Mouse (Mus musculus) 416B (cell line): ENCODE measurements at regions not wholly inside any gene's neighbourhood (a gene's known extent, or its start where the extent isn't known, plus 50 kb on each side); places are given as distances from the start of the nearest gene placed in this dataset.
A peak's percentile ranks its signal among the peaks of the same experiment; 100 is the strongest.

ENCODE experiments used
- DNase-seq: peaks from one replicate; pipeline ENCODE4 v3.0.0; 2011; ENCODE audit warnings: low read depth

DNA sequence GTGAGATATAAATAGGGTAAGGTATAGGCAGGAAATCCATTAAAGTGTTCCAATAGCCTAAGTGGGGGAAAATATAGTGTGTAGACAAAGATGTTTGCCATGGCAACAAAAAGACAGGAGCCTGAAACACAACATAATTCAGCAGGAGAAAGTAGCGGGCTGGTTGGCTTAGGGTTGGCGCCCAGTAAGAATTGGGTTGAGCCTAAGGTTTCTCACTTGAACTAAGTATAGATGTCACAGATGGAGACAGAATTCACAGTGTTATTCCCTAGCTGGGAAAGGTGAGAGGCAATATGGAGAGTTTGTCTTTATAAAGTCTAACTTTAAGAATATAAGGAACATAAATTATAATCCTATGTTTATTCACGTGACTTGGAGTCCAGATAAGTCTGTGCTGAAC, 64.8 kb upstream of the Ogfrl1 start:
- no peak for DNase-seq

DNA sequence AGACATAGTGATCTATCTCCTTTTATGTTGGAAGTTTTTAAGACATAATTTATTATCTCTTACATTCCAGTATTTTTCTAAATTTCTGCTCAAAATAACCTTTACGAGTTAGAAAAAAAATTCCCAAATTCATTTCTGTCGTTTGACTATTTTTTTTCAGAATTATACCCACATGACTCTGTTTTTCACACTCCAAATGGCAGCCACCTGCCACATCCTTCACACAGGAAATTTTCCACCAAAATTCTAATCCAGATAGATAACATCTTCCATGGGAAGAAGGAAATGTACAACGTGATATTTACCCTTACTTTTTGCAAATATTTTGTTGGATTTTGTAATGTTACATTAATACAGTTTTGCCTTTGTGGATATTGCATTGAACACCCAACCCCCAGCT, 66.5 kb upstream of the Ogfrl1 start:
- no peak for DNase-seq

DNA sequence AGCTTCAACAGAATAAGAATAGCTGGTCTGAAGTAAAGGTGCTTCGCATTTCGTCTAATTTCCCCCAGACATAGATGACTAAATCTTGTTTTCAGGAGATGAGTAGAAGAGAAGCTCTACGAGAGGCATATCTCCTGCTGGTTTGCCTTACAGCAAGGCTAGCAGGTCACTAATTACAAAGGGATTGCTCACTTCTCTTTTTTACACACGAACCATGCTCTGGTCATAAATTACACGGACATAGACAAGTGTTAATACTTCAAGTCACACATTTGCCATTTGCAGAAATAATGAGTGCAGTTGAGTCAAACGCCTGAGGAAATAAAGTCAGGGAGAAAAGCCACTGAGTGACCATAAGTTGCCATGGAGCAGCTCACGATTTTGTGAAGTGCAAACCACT, 68.8 kb upstream of the Ogfrl1 start:
- DNase-seq, result no peak

- DNase-seq, result no peak
Measured at GRCm38 (mm10) chr1:23467405-23467804, 69.8 kb upstream of the Ogfrl1 start.

- no peak for DNase-seq
Measured at GRCm38 (mm10) chr1:23480776-23481320, 83.3 kb upstream of the Ogfrl1 start.

DNA sequence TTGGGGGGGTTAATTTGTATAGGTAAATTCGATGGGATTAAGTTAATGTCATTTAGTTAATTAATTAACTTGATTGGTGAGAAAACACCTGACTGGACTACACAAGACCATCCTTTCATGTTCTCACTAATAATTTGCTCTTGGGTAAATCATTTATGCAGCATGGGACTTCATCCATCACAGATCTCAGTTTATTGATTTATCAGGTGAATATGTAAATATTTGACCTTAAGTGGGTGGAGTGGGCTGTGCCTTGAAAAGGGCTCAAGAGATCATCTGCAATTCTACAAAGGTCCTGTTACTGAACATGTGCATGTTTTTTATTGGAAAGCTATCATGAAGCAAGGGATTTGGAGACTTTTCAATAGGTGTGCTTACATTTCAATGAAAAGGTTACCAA, 87.0 kb upstream of the Ogfrl1 start:
- no peak for DNase-seq

- no peak for DNase-seq
Measured at GRCm38 (mm10) chr1:23485150-23485775, 87.7 kb upstream of the Ogfrl1 start.

DNA sequence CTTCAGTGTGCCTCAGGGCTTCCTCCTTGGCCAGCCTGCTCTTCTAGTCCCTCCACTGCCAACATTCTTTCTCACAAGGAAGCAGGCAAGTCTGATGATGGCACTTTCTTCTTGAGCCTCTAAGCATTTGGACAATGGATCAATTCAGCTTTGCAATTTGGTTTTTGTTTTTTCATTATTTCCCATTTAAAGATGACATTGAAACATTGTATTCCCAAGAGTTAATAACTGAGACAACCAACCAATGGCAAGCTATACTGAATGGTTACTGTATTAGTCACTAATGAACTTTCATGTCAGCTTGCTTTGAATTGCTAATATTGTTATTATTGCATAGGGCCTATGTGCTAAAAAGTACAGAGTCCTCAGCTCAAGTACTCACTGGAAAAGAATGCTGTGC, 89.5 kb upstream of the Ogfrl1 start:
- no peak for DNase-seq

GRCm38 (mm10) chr1:23490640-23491039, 93.1 kb upstream of the Ogfrl1 start:
- no peak for DNase-seq

GRCm38 (mm10) chr1:23491041-23491440, 93.5 kb upstream of the Ogfrl1 start:
- no peak for DNase-seq

DNA sequence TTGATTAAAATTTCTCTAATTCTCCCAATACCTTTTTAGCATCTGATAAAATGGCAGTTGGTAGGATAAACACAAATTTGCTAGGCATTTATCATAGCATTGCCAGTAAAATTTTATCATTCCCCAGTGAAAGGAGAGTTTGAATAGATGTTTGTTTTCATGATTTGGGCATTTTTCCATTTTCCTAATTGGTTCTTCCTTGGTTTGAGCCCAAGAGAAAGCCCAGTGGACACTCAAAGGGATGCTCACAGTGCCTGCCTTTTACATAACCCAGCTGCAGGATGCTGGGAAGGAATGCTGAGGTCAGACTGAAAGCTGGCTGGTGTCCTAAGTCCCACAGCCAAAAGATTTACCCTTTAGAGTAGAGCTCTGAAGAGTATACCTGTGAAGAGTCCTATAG, 95.4 kb upstream of the Ogfrl1 start:
- no peak for DNase-seq

DNA sequence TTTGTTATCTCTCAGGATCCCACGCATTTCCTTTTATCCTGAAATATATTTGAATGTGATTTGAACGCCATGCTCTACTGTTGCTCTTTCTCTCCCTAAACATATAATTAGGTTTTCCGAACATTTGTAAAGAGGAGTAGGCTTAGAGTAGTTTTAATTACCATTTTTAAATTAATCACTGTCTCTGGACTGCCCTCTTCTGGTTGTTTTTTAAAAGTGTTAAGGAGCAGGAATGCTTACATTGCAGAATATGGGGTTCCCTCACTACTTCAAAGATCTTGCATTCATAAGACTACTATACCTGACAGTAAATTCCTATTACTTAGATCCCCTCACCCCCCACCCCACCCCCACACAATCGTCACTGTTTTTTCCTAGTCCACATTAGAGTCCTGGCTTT, 97.8 kb upstream of the Ogfrl1 start:
- peak; percentile 33 for DNase-seq

GRCm38 (mm10) chr1:23520113-23520512, 122.5 kb upstream of the Ogfrl1 start:
- no peak for DNase-seq

DNA sequence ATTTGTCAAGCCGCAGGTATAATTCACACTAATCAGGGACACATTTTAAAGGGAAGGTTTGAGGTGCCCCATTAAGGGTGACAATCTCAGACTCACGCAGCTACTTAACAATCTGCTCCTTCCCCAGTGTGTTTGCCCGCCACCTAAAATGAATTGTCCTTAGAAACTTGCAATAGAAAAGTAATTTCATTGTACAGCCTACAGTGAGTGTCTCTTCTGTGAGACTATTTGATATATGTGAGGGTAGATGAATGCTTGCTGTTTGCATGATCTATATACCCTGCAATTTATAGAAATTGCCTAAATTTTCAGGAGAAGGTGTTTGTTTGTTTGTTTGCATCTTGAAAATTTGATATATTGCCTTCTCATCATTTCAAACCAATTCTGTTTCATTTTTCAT, 135.1 kb upstream of the Ogfrl1 start:
- peak; percentile 3 for DNase-seq

DNA sequence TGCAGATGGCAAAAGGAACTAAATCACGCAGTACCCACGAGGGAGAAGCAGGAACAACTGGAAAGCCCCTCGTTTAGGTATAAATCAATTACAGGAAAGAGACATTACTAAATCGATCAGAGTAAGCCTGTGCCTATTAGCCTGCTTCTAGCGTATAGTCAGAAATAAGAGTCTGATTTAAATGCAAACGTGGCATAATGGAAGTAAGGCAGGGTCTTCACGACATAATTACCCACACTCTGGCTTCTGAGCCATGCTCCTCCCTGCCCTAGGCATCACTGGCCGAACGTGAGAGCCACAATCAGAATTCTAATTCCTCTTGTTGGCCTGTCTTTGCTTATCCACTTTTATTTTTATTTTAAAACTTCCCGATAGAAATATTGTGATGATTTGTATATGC, 139.0 kb upstream of the Ogfrl1 start:
- DNase-seq, result no peak

DNA sequence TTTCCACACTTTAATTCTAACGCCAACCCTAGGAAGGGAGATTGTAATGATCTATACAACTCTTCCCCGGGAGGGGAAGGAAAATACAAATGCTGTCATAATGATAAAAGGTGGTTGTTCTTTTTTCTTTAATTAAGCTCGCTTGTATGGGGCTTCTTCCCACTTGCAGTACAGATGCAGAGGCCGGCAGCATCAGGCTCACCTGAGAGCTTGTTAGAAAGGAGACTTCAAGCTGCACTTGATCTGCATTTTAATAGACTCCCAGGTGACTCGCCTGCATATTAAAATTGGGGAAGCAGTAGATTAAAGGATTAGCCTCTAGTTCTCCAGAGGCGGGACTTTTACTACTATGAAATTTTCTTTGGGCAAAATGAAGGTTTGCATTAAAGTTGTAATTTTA, 140.8 kb upstream of the Ogfrl1 start:
- DNase-seq, result no peak

DNA sequence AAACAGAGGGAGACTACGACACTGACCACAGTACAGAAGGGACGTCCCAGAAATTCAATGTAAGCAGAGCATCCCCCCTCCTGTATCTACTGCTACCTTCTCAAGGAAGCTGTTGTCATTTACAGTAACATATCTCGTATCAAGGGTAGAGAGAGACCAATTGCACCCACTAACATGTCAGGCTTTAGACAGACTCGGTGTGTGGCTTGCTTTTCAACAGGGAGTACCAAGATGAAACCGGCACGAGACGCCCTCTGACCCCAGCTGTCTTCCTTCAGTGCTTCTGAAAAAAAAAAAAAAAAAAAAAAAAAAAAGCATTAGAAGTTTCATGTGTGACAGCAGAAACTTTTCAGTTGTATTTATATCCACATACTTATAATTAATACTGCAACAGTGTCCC, 143.0 kb upstream of the Ogfrl1 start:
- no peak for DNase-seq

DNA sequence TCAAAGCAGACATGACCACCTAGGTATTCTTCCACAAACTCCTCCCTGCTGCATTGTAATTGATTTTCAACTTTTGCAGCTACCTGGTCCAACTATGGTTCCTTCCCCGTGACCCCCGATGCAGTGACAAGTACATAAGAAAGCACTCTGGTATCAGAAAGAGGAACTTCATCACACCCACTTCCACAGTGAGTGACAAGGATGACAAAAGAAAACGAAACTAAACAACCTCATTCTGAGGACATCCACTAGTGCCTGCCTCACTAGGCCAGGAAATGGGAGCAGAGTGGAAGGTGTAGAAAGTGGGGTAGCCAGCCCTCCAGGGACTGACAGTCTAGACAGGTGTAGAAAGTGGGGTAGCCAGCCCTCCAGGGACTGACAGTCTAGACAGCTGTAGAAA, 158.2 kb upstream of the Ogfrl1 start:
- DNase-seq, result no peak

- no peak for DNase-seq
Measured at GRCm38 (mm10) chr1:23568106-23568505, 170.5 kb upstream of the Ogfrl1 start.

DNA sequence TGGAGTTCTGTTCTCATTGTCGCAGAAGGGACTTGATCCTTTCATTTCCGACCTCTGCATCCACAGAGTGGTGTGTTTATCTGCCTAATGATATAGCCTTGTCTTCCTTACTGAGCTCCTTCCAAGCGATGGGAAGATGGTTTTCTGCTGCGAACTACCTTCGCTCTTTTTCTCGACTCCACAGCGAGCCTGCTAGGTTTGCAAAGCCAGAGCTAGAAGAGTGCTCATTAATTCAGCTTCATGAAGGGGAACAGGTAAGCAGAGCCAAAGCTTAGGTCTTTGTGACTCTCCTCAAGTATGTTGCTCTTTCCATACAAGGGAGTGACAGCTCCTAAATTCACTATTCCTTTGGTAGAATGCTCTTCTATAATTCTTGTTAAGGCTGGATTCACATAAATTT, 176.9 kb upstream of the Ogfrl1 start:
- no peak for DNase-seq

DNA sequence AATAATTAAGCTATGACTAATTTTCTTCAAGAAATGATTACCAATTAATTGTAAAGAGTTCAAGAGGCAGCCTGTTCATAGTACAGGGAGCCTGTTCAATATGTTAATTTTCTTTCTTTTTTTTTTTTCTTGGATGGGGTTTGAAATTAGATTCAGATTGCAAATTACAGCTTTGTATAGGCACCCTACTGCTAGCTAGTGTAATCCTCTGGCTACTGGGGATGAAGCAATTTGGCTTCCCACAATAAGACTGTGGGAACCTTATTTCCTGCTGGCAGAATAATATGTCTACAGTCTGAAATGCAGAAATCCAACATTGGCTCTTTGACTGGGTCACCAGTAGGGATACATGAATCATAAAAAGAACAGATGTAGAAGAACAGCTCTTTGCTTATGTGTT, 177.4 kb upstream of the Ogfrl1 start:
- DNase-seq, result no peak

DNA sequence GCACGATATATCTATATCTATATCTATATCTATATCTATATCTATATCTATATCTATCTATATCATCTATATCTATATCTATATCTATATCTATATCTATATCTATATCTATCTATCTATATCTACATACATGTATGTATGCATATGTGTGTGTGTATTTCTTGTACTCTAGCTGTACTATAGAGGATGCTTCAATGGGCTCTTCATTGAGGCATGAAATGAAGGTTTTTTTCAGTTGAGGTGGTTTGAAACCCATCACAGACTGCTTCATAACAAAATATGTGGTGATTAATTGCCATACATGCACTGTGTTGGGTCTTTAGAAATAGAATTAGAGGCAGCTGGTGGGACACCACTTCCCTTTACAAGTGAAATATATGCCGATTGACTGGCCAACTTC, 177.9 kb upstream of the Ogfrl1 start:
- no peak for DNase-seq

DNA sequence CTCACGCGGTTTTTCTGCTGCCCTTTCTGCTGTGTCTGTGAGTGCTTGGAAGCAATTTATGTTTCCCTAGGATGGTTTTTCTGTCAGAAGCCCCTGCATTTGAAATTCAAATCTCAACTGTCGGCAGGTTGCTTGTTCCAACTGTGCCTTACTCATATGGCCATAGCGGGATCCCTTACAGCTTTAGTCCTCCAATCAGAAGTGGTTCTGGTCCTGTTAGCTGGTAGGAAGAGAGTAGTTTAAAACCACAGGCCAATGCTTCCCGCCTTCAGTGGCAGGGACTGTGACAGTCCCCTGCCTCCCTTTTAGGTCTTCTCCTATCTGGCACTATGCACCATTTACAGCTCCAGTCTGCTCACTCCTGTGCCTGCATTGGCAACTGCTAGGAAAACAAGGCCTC, 178.6 kb upstream of the Ogfrl1 start:
- DNase-seq, result no peak

DNA sequence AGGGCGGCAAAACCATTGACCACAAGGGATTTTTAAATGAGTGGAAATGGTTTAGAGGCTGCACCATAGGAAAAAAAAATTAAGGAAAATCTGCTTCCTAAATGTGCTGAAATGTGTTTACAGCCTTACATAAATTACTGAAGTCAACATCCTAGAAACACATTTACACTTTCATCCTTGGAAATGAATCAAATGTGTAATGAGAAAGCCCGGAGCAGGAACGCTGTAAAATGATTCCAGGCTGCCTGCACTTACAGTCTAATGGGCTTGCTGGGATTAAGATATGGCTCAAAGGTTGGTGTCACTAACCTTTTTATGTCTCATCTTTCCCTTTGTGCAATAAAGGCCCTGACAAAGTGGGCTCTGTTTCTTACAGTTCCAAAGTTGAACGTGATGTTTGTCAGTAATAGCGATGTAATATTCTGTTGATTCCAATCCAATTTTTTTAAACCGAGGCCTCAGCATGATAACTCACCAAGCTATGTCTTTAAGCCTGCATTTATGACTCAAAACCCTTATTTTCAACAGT, 172.1 kb upstream of the B3gat2 start:
- no peak for DNase-seq
